Mouse (Mus musculus) stomach, embryonic 14.5 days (tissue): ENCODE results near the gene Slc25a43. TPM values are rescaled to one million over a fixed set of nuclear protein-coding genes. Genes with fewer than 3 reads are reported as not detected.

ENCODE experiments used
- ATAC-seq: fragments of 200-750 bp; cut with Nextera tagmentation; 2 replicates; pipeline ENCODE4 v1.8.0; 2017; ENCODE audit warnings: low read depth, moderate TSS enrichment; ENCODE audit not compliant: insufficient number of reproducible peaks, insufficient read depth, low FRiP score
- H3K27ac ChIP-seq: fragments of 300-500 bp; sonication (generic); 2 replicates; pipeline ENCODE4 v1.5.1; 2014; ENCODE audit warnings: mild to moderate bottlenecking, low read length, moderate library complexity, mixed read lengths
- H3K27me3 ChIP-seq: fragments of 300-500 bp; sonication (generic); 2 replicates; pipeline ENCODE4 v1.6.1; 2014; ENCODE audit warnings: low read length, control low read depth, mixed read lengths; ENCODE audit not compliant: control insufficient read depth, insufficient read depth
- H3K36me3 ChIP-seq: fragments of 300-500 bp; sonication (generic); 2 replicates; pipeline ENCODE4 v1.6.1; 2014; ENCODE audit warnings: mild to moderate bottlenecking, control low read depth, low read length, moderate library complexity, mixed read lengths; ENCODE audit not compliant: control insufficient read depth, insufficient read depth
- H3K4me1 ChIP-seq: fragments of 300-500 bp; sonication (generic); 2 replicates; pipeline ENCODE4 v1.6.1; 2014; ENCODE audit warnings: low read length, control low read depth, mixed read lengths; ENCODE audit not compliant: control insufficient read depth, insufficient read depth
- H3K4me2 ChIP-seq: fragments of 300-500 bp; sonication (generic); replicated peaks from 2 replicates; pipeline ENCODE4 v1.6.1; 2014; ENCODE audit warnings: low read depth, low read length, control low read depth
- H3K4me3 ChIP-seq: fragments of 300-500 bp; sonication (generic); 2 replicates; pipeline ENCODE4 v1.5.1; 2014; ENCODE audit warnings: low read depth, low read length, control low read depth
- H3K9ac ChIP-seq: fragments of 300-500 bp; sonication (generic); replicated peaks from 2 replicates; pipeline ENCODE4 v1.6.1; 2014; ENCODE audit warnings: low read depth, mild to moderate bottlenecking, control low read depth, low read length, moderate library complexity, mixed read lengths
- H3K9me3 ChIP-seq: fragments of 300-500 bp; sonication (generic); 2 replicates; pipeline ENCODE4 v1.6.1; 2016; ENCODE audit warnings: low read depth, low read length, control low read depth; ENCODE audit not compliant: control insufficient read depth
- WGBS: fragments of 180-500 bp; shearing (Covaris S2); extraction: QIAGEN DNeasy Blood & Tissue Kit; methylation state at CpG from one replicate; pipeline ENCODE4 v1.1.7; 2014; 5-methylcytosine and 5-hydroxymethylcytosine counted together
- polyA plus RNA-seq: library from polyadenylated mRNA; unstranded; fragments of >200 nt; fragmentation: Nextera tagmentation; extraction: Ambion mirVana; gene quantifications from 2 replicates; pipeline ENCODE4 v1.2.1, GENCODE M21; 2014

Gene Slc25a43
- polyA plus RNA-seq, 1 experiment from 2014 or later, result 1.7 TPM

- Histone ChIP-seq H3K9ac (no peak overlapping the region), H3K27ac (no peak overlapping the region), H3K27me3 (no peaks in the 10 kb centered on the region), H3K4me2 (no peak overlapping the region), H3K4me1 (no peaks in the 10 kb centered on the region), H3K9me3 (no peaks in the 10 kb centered on the region), H3K4me3 (no peak overlapping the region), H3K36me3 (no peaks in the 10 kb centered on the region)
- ATAC-seq, result no peak
- 60% methylated on average over 6 of the region's 6 CpGs for WGBS
Observed at GRCm38 (mm10) chrX:36749281-36749785, 5.9 kb downstream of the Slc25a43 start.

GRCm38 (mm10) chrX:36750591-36750990, 7.1 kb downstream of the Slc25a43 start:
- Histone ChIP-seq H3K4me2 (no peak overlapping the region), H3K27me3 (no peaks in the 10 kb centered on the region), H3K4me1 (no peaks in the 10 kb centered on the region), H3K36me3 (no peaks in the 10 kb centered on the region), H3K9ac (no peak overlapping the region), H3K27ac (no peak overlapping the region), H3K4me3 (no peak overlapping the region), H3K9me3 (no peaks in the 10 kb centered on the region)
- WGBS, result 63% methylated on average over 1 of the region's 1 CpGs
- ATAC-seq, result no peak

- Histone ChIP-seq H3K27ac (no peak overlapping the region), H3K9me3 (no peaks in the 10 kb centered on the region), H3K36me3 (no peaks in the 10 kb centered on the region), H3K4me1 (no peaks in the 10 kb centered on the region), H3K27me3 (no peaks in the 10 kb centered on the region), H3K4me2 (no peak overlapping the region), H3K4me3 (no peak overlapping the region), H3K9ac (no peak overlapping the region)
- WGBS, result 87% methylated on average over 3 of the region's 3 CpGs
- ATAC-seq, result no peak
Observed at GRCm38 (mm10) chrX:36752586-36752985, 9.1 kb downstream of the Slc25a43 start.

DNA sequence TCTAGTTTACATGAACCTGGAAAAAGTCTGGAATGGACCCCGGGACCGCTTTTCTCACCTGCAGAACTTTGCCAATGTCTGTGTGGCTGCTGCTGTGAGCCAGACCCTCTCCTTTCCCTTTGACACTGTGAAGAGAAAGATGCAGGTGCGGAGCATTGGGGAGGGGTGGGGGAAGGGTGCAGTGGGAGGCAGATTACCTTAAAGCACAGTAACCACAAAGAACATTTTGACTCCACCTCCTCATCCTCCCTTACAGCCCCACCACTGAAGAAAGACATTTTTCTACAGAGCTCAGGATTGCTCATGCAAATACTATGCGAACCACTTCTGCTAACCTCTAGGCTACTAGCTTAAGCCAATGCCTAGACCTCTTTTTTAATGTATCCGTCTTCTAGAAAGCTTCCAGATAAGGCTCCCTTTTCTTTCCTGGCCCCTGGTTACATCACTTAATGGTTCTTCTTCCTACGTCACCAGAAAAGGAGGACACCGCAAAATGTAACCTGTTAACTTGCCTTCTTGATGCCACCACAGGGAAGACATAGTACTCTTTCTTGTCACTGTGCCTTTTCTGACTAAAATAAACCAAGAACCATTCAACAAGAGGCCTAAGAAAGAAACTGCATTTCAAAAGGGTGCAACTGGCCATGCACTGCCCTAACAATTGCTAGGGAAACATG, 14.5 kb downstream of the Slc25a43 start:
- Histone ChIP-seq H3K27me3 (no peaks in the 10 kb centered on the region), H3K9ac (no peak overlapping the region), H3K9me3 (no peaks in the 10 kb centered on the region), H3K27ac (no peak overlapping the region), H3K36me3 (no peaks in the 10 kb centered on the region), H3K4me2 (no peak overlapping the region), H3K4me3 (no peak overlapping the region), H3K4me1 (no peaks in the 10 kb centered on the region)
- no peak for ATAC-seq
- WGBS, result 69% methylated on average over 7 of the region's 7 CpGs

- Histone ChIP-seq H3K27me3 (no peaks in the 10 kb centered on the region), H3K9ac (no peak overlapping the region), H3K36me3 (no peaks in the 10 kb centered on the region), H3K4me2 (no peak overlapping the region), H3K4me3 (no peak overlapping the region), H3K4me1 (no peaks in the 10 kb centered on the region), H3K9me3 (no peaks in the 10 kb centered on the region), H3K27ac (no peak overlapping the region)
- no peak for ATAC-seq
- 68% methylated on average over 6 of the region's 6 CpGs for WGBS
Observed at GRCm38 (mm10) chrX:36758566-36758965, 15.1 kb downstream of the Slc25a43 start.

DNA sequence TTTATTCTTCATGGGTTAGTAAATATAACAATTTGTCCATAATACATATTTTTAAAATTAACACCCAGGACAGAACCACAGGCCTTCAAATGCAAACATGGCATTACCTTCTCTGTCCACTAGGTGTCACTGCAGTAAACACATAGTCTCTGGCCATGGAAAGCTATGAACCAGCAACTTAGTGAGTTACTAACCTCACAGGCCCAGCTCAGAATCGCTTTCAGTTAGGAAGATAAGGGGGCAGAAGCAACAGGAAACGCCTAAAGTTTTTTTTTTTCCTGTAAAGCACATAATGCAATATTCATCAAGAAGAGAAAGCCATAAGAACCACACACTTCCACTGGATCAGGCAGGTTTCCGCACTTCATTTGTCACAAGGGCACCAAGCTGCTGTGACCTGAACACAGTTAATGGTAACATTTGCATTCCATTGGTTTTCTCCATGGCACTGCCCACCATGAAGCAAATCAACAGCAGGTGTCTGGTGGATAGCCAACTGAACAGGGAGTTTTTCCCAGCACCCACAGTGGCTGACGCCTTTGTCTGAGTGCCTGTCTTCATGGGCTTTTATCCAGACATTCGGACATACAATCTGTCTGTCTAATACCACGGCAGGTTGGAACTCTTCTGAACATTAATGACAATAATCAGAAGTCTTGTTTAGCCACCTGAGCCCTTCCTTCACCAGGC, 17.6 kb downstream of the Slc25a43 start:
- 60% methylated on average over 6 of the region's 6 CpGs for WGBS
- no peaks in the 10 kb centered on the region for H3K4me1 ChIP-seq
- no peaks in the 10 kb centered on the region for H3K27me3 ChIP-seq
- no peak overlapping the region for H3K9ac ChIP-seq
- H3K36me3 ChIP-seq, result no peaks in the 10 kb centered on the region
- no peaks in the 10 kb centered on the region for H3K9me3 ChIP-seq
- no peak for ATAC-seq
- no peak overlapping the region for H3K27ac ChIP-seq
- H3K4me3 ChIP-seq, result no peak overlapping the region
- H3K4me2 ChIP-seq, result no peak overlapping the region

GRCm38 (mm10) chrX:36762289-36762688, 18.8 kb downstream of the Slc25a43 start:
- no peaks in the 10 kb centered on the region for H3K27me3 ChIP-seq
- no peaks in the 10 kb centered on the region for H3K4me1 ChIP-seq
- no peaks in the 10 kb centered on the region for H3K9me3 ChIP-seq
- no peak for ATAC-seq
- no peak overlapping the region for H3K4me3 ChIP-seq
- H3K27ac ChIP-seq, result no peak overlapping the region
- H3K36me3 ChIP-seq, result no peaks in the 10 kb centered on the region
- WGBS, result 76% methylated on average over 5 of the region's 5 CpGs
- H3K9ac ChIP-seq, result no peak overlapping the region
- no peak overlapping the region for H3K4me2 ChIP-seq

- H3K4me2 ChIP-seq, result no peak overlapping the region
- H3K27me3 ChIP-seq, result no peaks in the 10 kb centered on the region
- WGBS, result 70% methylated on average over 4 of the region's 4 CpGs
- no peaks in the 10 kb centered on the region for H3K36me3 ChIP-seq
- no peak for ATAC-seq
- H3K4me1 ChIP-seq, result no peaks in the 10 kb centered on the region
- H3K9me3 ChIP-seq, result no peaks in the 10 kb centered on the region
- H3K4me3 ChIP-seq, result no peak overlapping the region
- H3K9ac ChIP-seq, result no peak overlapping the region
- no peak overlapping the region for H3K27ac ChIP-seq
Observed at GRCm38 (mm10) chrX:36762894-36763293, 19.4 kb downstream of the Slc25a43 start.
